Mouse (Mus musculus) CH12.LX (cell line): ENCODE data around the gene Tcf7l1. TPM values are rescaled to one million over a fixed set of nuclear protein-coding genes. Genes with fewer than 3 reads are reported as not detected.

Experiments used
- DNase-seq: peaks from one replicate; pipeline ENCODE4 v3.0.0-alpha.2; 2013; ENCODE audit errors: extremely low read depth
- H3K27ac ChIP-seq: 2 replicates; pipeline ENCODE4 v1.5.1; 2012; ENCODE audit warnings: low read depth, mild to moderate bottlenecking, control low read depth, moderate library complexity; ENCODE audit not compliant: insufficient read depth
- H3K27me3 ChIP-seq: replicated peaks from 2 replicates; pipeline ENCODE3; 2012; ENCODE audit warnings: inconsistent platforms
- H3K36me3 ChIP-seq, 2 experiments: replicated peaks in 1 of 2; 2 replicates each; pipeline versions ENCODE3 to v1.6.1; 2012; ENCODE audit warnings: inconsistent platforms in 1 of 2, low read length in 1 of 2, mild to moderate bottlenecking in 1 of 2, mixed read lengths in 1 of 2, moderate library complexity in 1 of 2; ENCODE audit not compliant: control insufficient read depth in 1 of 2, insufficient read depth in 1 of 2
- H3K4me1 ChIP-seq, 2 experiments: 2 replicates each; pipeline ENCODE4 v1.6.1; 2012; ENCODE audit warnings: inconsistent platforms in 1 of 2, moderate library complexity in 1 of 2; ENCODE audit not compliant: insufficient read depth in 2 of 2, control insufficient read depth in 1 of 2
- H3K4me2 ChIP-seq: 2 replicates; pipeline ENCODE4 v1.6.1; 2012; ENCODE audit warnings: low read depth, mild to moderate bottlenecking, control low read depth; ENCODE audit not compliant: poor library complexity, insufficient read depth, severe bottlenecking
- H3K4me3 ChIP-seq, 3 experiments: fragments of 150-350 bp in 1 of 3; sonication (generic) in 1 of 3; replicated peaks in 1 of 3; 2 replicates each; pipeline versions ENCODE3 to v1.5.1; 2011 to 2012; ENCODE audit warnings: low read depth in 2 of 3, low read length in 2 of 3, mild to moderate bottlenecking in 2 of 3, moderate library complexity in 2 of 3, control low read depth in 1 of 3, improper control_type of control experiment in 1 of 3, inconsistent platforms in 1 of 3, mixed read lengths in 1 of 3; ENCODE audit not compliant: poor library complexity in 1 of 3
- H3K79me2 ChIP-seq: replicated peaks from 2 replicates; pipeline ENCODE4 v1.6.1; 2012; ENCODE audit warnings: mild to moderate bottlenecking, moderate library complexity; ENCODE audit not compliant: control insufficient read depth, poor library complexity, insufficient read depth, severe bottlenecking; ENCODE audit errors: extremely low read depth
- H3K9ac ChIP-seq: 2 replicates; pipeline ENCODE4 v1.6.1; 2012; ENCODE audit warnings: low read depth, mild to moderate bottlenecking, control low read depth, moderate library complexity; ENCODE audit not compliant: insufficient read depth
- H3K9me3 ChIP-seq: replicated peaks from 2 replicates; pipeline ENCODE3; 2012; ENCODE audit warnings: low read length, inconsistent platforms, mixed read lengths
- BHLHE40 ChIP-seq: IDR thresholded peaks from 2 replicates; pipeline ENCODE4 v1.6.1; 2011; ENCODE audit warnings: mild to moderate bottlenecking, low read depth, low read length, improper control_type of control experiment
- CHD2 ChIP-seq: IDR thresholded peaks from 2 replicates; pipeline ENCODE4 v1.6.1; 2011; ENCODE audit warnings: low read length, improper control_type of control experiment
- CTCF ChIP-seq, 2 experiments: IDR thresholded peaks in 1 of 2; conservative IDR thresholded peaks in 1 of 2; 2 replicates each; pipeline ENCODE4 v1.5.1; 2011 to 2012; ENCODE audit warnings: low read depth in 2 of 2, low read length in 2 of 2, improper control_type of control experiment in 1 of 2, inconsistent platforms in 1 of 2, mild to moderate bottlenecking in 1 of 2, moderate library complexity in 1 of 2
- ELF1 ChIP-seq: IDR thresholded peaks from 2 replicates; pipeline ENCODE4 v1.6.1; 2014; ENCODE audit warnings: low read depth, mild to moderate bottlenecking, inconsistent platforms, low read length, improper control_type of control experiment
- ETS1 ChIP-seq: conservative IDR thresholded peaks from 2 replicates; pipeline ENCODE4 v1.6.1; 2012; ENCODE audit warnings: low read depth, mild to moderate bottlenecking, inconsistent platforms, low read length, improper control_type of control experiment, moderate library complexity
- GABPA ChIP-seq: IDR thresholded peaks from 2 replicates; pipeline ENCODE4 v1.6.1; 2012; ENCODE audit warnings: low read depth, low read length, improper control_type of control experiment, inconsistent platforms; ENCODE audit not compliant: insufficient replicate concordance
- JUN ChIP-seq: IDR thresholded peaks from 2 replicates; pipeline ENCODE4 v1.6.1; 2011; ENCODE audit warnings: low read depth, mild to moderate bottlenecking, low read length, improper control_type of control experiment, moderate library complexity; ENCODE audit not compliant: insufficient read depth
- JUND ChIP-seq: conservative IDR thresholded peaks from 2 replicates; pipeline ENCODE4 v1.6.1; 2011; ENCODE audit warnings: low read depth, low read length, improper control_type of control experiment
- MAZ ChIP-seq: IDR thresholded peaks from 2 replicates; pipeline ENCODE4 v1.6.1; 2012; ENCODE audit warnings: low read depth, mild to moderate bottlenecking, inconsistent platforms, low read length, improper control_type of control experiment, moderate library complexity
- MXI1 ChIP-seq: IDR thresholded peaks from 2 replicates; pipeline ENCODE4 v1.6.1; 2011; ENCODE audit warnings: mild to moderate bottlenecking, low read depth, low read length, improper control_type of control experiment
- MYC ChIP-seq: IDR thresholded peaks from 2 replicates; pipeline ENCODE4 v1.6.1; 2011; ENCODE audit warnings: low read depth, mild to moderate bottlenecking, improper control_type of control experiment, low read length
- NRF1 ChIP-seq: IDR thresholded peaks from 2 replicates; pipeline ENCODE4 v1.6.1; 2014; ENCODE audit warnings: low read depth, mild to moderate bottlenecking, inconsistent platforms, low read length, improper control_type of control experiment, moderate library complexity
- PAX5 ChIP-seq: IDR thresholded peaks from 2 replicates; pipeline ENCODE4 v1.6.1; 2012; ENCODE audit warnings: low read length, inconsistent platforms, mixed read lengths
- RCOR1 ChIP-seq: conservative IDR thresholded peaks from 2 replicates; pipeline ENCODE4 v1.6.1; 2012; ENCODE audit warnings: low read depth, mild to moderate bottlenecking, inconsistent platforms, low read length, improper control_type of control experiment
- SMC3 ChIP-seq: IDR thresholded peaks from 2 replicates; pipeline ENCODE4 v1.6.1; 2011; ENCODE audit warnings: low read depth, low read length, improper control_type of control experiment
- TBP ChIP-seq: conservative IDR thresholded peaks from 2 replicates; pipeline ENCODE4 v1.6.1; 2011; ENCODE audit warnings: low read depth, low read length, improper control_type of control experiment
- TCF12 ChIP-seq: IDR thresholded peaks from 2 replicates; pipeline ENCODE4 v1.6.1; 2014; ENCODE audit warnings: low read depth, mild to moderate bottlenecking, inconsistent platforms, low read length, improper control_type of control experiment
- UBTF ChIP-seq: IDR thresholded peaks from 2 replicates; pipeline ENCODE4 v1.6.1; 2012; ENCODE audit warnings: low read depth, mild to moderate bottlenecking, inconsistent platforms, low read length, improper control_type of control experiment, moderate library complexity
- USF1 ChIP-seq: IDR thresholded peaks from 2 replicates; pipeline ENCODE4 v1.6.1; 2014; ENCODE audit warnings: low read depth, mild to moderate bottlenecking, inconsistent platforms, low read length, improper control_type of control experiment
- USF2 ChIP-seq: conservative IDR thresholded peaks from 2 replicates; pipeline ENCODE4 v1.6.1; 2011; ENCODE audit warnings: low read depth, low read length, improper control_type of control experiment
- ZC3H11A ChIP-seq: IDR thresholded peaks from 2 replicates; pipeline ENCODE4 v1.6.1; 2012; ENCODE audit warnings: low read depth, mild to moderate bottlenecking, inconsistent platforms, low read length, improper control_type of control experiment
- ZKSCAN1 ChIP-seq: IDR thresholded peaks from 2 replicates; pipeline ENCODE4 v1.6.1; 2012; ENCODE audit warnings: low read depth, inconsistent platforms, low read length, improper control_type of control experiment, borderline replicate concordance
- ZNF384 ChIP-seq: IDR thresholded peaks from 2 replicates; pipeline ENCODE4 v1.6.1; 2012; ENCODE audit warnings: low read depth, low read length, improper control_type of control experiment, inconsistent platforms
- dilution Hi-C: fragments of 300-500 bp; cut with MboI; formaldehyde crosslinking; loops from 2 replicates; pipeline ENCODE4 v1.14.3; 2020; ENCODE audit warnings: low sequenced_read_pairs; ENCODE audit not compliant: extremely low pct_unique_long_range_greater_than_20kb, extremely low pct_ligation_motif_present
- in situ Hi-C: fragments of 300-500 bp; cut with MboI; formaldehyde crosslinking; loops from 3 replicates; pipeline ENCODE4 v1.14.3; 2019; ENCODE audit warnings: low sequenced_read_pairs, low pct_ligation_motif_present, low pct_unique_long_range_greater_than_20kb, mixed read lengths
- polyA plus RNA-seq: library from polyadenylated mRNA; unstranded; fragments of >175 nt; gene quantifications from 2 replicates; pipeline ENCODE4 v1.2.1, GENCODE M21; 2012; ENCODE audit warnings: low read depth; ENCODE audit not compliant: insufficient read length
- total RNA-seq, 2 experiments: library from RNA; depleted of rRNA; stranded (reverse); fragments of 300-350 nt in 1 of 2; fragments of >200 nt in 1 of 2; gene quantifications; 2 replicates each; pipeline ENCODE4 v1.2.3; 2012 to 2014

Tcf7l1 gene
- total and polyA plus RNA-seq, 3 experiments, result 0.13 to 9.9 (median 0.47) TPM

DNA sequence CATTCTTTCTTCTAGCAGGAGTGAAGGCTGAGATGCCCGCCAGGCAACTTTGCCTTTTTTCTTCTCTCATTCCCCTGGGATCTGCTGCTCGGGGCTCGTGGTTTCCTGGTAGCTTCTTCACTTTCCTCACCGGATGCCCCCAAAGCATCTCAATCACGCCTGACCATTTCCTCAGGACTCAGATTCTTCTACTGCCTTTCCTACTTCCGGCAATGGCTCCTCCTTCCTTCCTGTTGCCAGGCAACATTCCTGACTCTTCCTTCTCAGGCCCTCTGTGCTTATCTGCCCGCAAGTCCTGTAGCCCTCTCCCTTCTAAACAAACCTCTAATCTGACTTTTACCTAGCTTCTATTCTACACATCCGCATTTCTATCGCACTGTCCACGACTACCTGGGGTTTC lies 98.5 kb downstream of the Tcf7l1 start:
- H3K4me1 ChIP-seq, result peaks cover 0 to 24% of the 10 kb centered on the region in 2 experiments; a peak in 2 of 4 replicates
- H3K4me2 ChIP-seq, result no peak overlapping the region
- H3K27ac ChIP-seq, result no peak overlapping the region
- no peaks in the 10 kb centered on the region for H3K79me2 ChIP-seq
- H3K36me3 ChIP-seq, result no peaks in the 10 kb centered on the region
- no peak overlapping the region for H3K9ac ChIP-seq
- peaks cover 2% of the 10 kb centered on the region for H3K27me3 ChIP-seq
- H3K4me3 ChIP-seq, result no peak overlapping the region
- no peak for DNase-seq
- in situ Hi-C loops (no loop called here), dilution Hi-C loops (no loop called here)
- TF ChIP-seq BHLHE40, result no peak
- no peaks in the 10 kb centered on the region for H3K9me3 ChIP-seq

DNA sequence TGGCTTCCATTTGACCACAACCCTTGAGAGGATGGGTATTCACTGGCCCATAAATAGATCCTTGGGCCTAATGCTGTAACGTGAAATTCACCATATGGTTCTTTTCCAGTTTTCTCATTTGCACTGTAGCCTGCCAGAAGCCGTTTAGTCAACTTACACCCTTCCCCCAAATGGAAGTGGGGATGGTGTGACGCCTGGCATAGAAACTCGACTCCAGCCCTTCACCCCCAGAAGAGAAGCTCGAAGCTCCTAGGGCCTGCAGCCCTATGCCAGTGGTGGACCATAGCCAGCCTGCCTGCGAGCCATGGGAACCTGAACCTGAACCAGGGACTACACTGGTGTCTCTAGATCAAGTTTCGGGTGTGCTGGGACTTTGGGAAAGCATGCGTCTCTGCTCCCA lies 99.1 kb downstream of the Tcf7l1 start:
- no peak for DNase-seq
- Histone ChIP-seq H3K36me3 (no peaks in the 10 kb centered on the region), H3K9ac (no peak overlapping the region), H3K27ac (no peak overlapping the region), H3K79me2 (no peaks in the 10 kb centered on the region), H3K4me1 (peaks cover 0 to 24% of the 10 kb centered on the region in 2 experiments; a peak in 2 of 4 replicates), H3K4me2 (no peak overlapping the region), H3K9me3 (no peaks in the 10 kb centered on the region), H3K27me3 (peaks cover 2% of the 10 kb centered on the region), H3K4me3 (no peak overlapping the region)
- in situ Hi-C loops, result no loop called here
- dilution Hi-C loops, result no loop called here
- TF ChIP-seq ZNF384 (no peak), ETS1 (no peak), MAZ (no peak), GABPA (no peak), PAX5 (no peak), ZC3H11A (no peak), USF1 (no peak), MYC (no peak), MXI1 (no peak), JUND (no peak), CHD2 (no peak), USF2 (no peak)

DNA sequence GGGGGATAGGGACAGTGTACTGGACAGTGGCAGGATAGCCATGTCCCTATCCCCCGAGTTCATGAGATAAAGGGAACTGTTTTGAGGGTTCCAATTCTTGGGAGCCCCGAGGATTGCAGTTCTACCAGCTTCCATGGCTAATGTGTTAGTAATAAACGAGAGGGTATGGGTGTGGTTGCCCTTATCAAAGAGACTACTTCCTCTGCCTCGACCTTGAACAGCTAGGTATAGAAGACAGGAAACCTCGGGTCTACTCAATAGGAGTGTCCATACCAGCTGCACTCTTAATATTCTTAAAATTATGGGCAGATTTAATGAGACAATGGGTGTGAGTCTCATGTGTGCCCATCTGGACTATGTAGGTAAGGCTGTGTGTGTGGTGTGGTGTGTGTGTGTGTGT lies 100.0 kb downstream of the Tcf7l1 start:
- Histone ChIP-seq H3K4me2 (no peak overlapping the region), H3K36me3 (no peaks in the 10 kb centered on the region), H3K79me2 (no peaks in the 10 kb centered on the region), H3K4me3 (no peak overlapping the region), H3K9ac (no peak overlapping the region), H3K9me3 (no peaks in the 10 kb centered on the region), H3K4me1 (peaks cover 0 to 24% of the 10 kb centered on the region in 2 experiments; a peak in 2 of 4 replicates), H3K27ac (no peak overlapping the region), H3K27me3 (no peaks in the 10 kb centered on the region)
- dilution Hi-C loops, result no loop called here
- no peak for DNase-seq
- in situ Hi-C loops, result no loop called here
- TF ChIP-seq TCF12 (no peak), ETS1 (no peak), CTCF (conservative IDR thresholded peaks at IDR 0.05 in 1 of 2, IDR thresholded peaks at IDR 0.05 in 1 of 2; ENCODE audit: low read depth in 2 of 2, low read length in 2 of 2) (no peak), USF2 (no peak), MAZ (no peak), NRF1 (no peak), MXI1 (no peak), ELF1 (no peak), USF1 (no peak), UBTF (no peak), RCOR1 (no peak), BHLHE40 (no peak), ZKSCAN1 (no peak), SMC3 (no peak), ZC3H11A (no peak), JUN (no peak), TBP (no peak)
